Mouse (Mus musculus) lung, adult 2 months (tissue): ENCODE measurements around the gene Pomt2.

Experiments
- CTCF ChIP-seq: fragments of 200-500 bp; IDR thresholded peaks from 2 replicates; pipeline ENCODE4 v1.5.1; 2011; ENCODE audit warnings: mild to moderate bottlenecking, low read length, control low read depth; ENCODE audit not compliant: insufficient read depth
- POLR2A ChIP-seq: fragments of 200-500 bp; IDR thresholded peaks from 2 replicates; pipeline ENCODE4 v1.6.1; 2011; ENCODE audit warnings: low read depth, mild to moderate bottlenecking, control low read depth, low read length, borderline replicate concordance; ENCODE audit errors: extremely low read depth

GRCm38 (mm10) chr12:87088331-87088730, 59.4 kb downstream of the Pomt2 start:
- TF ChIP-seq POLR2A (no peak), CTCF (no peak)
